Mouse (Mus musculus): Measurements from ENCODE around the gene Nova1. TPM values are rescaled to one million over a fixed set of nuclear protein-coding genes. Genes with fewer than 3 reads are reported as not detected.

Gene Nova1
- polyA plus RNA-seq (2015; fragmentation: Nextera tagmentation; extraction: Ambion mirVana), result 2.4 and 2.7 TPM in 2 replicates

GRCm38 (mm10) chr12:46818856-46819347 is at the start of gene Nova1:
Gene Nova1 (minus strand): TSS chr12:46818929.

Measured in skeletal muscle tissue, postnatal 0 days (tissue).